ENCODE assay signal across 18 mouse cellular contexts in genomic region chr11:118899771-118900545, GRCm38 (mm10). TPM values are rescaled to one million over a fixed set of nuclear protein-coding genes. Genes with fewer than 3 reads are reported as not detected.
DNase-seq lines count a peak whose midpoint lies in the region; ATAC-seq lines count a peak whose summit lies in the region.
"Had no signal": no experiment of that assay in that cellular context is flagged by ENCODE, and none has a peak within 500 bp of the region (broad histone marks: within the 10 kb centered on the region; RNA-seq: fewer than 3 reads in every experiment).

No protein-coding gene starts in this region.

- no peaks in the 10 kb centered on the region for H3K9me3 ChIP-seq in hindbrain, embryonic 13.5 days
- H3K9me3 ChIP-seq in hindbrain, embryonic 11.5 days (ENCODE audit: control insufficient read depth, low read length) = no peaks in the 10 kb centered on the region
- H3K9me3 ChIP-seq in neural tube, embryonic 14.5 days (ENCODE audit: control insufficient read depth, low read length) = no peaks in the 10 kb centered on the region
- H3K9me3 ChIP-seq: limb, embryonic 15.5 days; lung, embryonic 15.5 days had no signal

- H3K4me2 ChIP-seq in hindbrain, embryonic 13.5 days = 0 out of 2 replicates have a peak overlapping the region, but pooled peaks have one; percentile 1
- H3K4me2 ChIP-seq in hindbrain, embryonic 11.5 days (replicated peaks; ENCODE audit: low read depth, low read length) = no peak overlapping the region
- peak overlapping the region; percentile 12; the same call in 1 of the 2 replicates for H3K4me2 ChIP-seq in neural tube, embryonic 14.5 days (ENCODE audit: low read depth, low read length)
- H3K4me2 ChIP-seq: limb, embryonic 15.5 days; lung, embryonic 15.5 days had no signal

- peak overlapping the region; percentile 53 for H3K27ac ChIP-seq in hindbrain, embryonic 13.5 days
- no peak overlapping the region for H3K27ac ChIP-seq in hindbrain, embryonic 11.5 days (ENCODE audit: low read depth, low read length)
- peak overlapping the region; percentile 66 for H3K27ac ChIP-seq in neural tube, embryonic 14.5 days (ENCODE audit: low read depth, low read length)
- H3K27ac ChIP-seq: limb, embryonic 15.5 days; lung, embryonic 15.5 days had no signal

- H3K36me3 ChIP-seq in hindbrain, embryonic 13.5 days = no peaks in the 10 kb centered on the region
- H3K36me3 ChIP-seq in hindbrain, embryonic 11.5 days (ENCODE audit: control insufficient read depth, insufficient read depth, low read length) = no peaks in the 10 kb centered on the region
- H3K36me3 ChIP-seq in neural tube, embryonic 14.5 days (ENCODE audit: control insufficient read depth, insufficient read depth, low read length) = no peaks in the 10 kb centered on the region
- H3K36me3 ChIP-seq: limb, embryonic 15.5 days; lung, embryonic 15.5 days had no signal

- 0 out of 2 replicates have a peak overlapping the region, but pooled peaks have one; percentile 5 for H3K9ac ChIP-seq in hindbrain, embryonic 13.5 days
- H3K9ac ChIP-seq in hindbrain, embryonic 11.5 days (ENCODE audit: low read depth, low read length) = no peak overlapping the region
- no peak overlapping the region for H3K9ac ChIP-seq in neural tube, embryonic 14.5 days (replicated peaks; ENCODE audit: low read depth, low read length)
- H3K9ac ChIP-seq: limb, embryonic 15.5 days; lung, embryonic 15.5 days had no signal

- H3K27me3 ChIP-seq in hindbrain, embryonic 13.5 days = no peaks in the 10 kb centered on the region
- no peaks in the 10 kb centered on the region for H3K27me3 ChIP-seq in hindbrain, embryonic 11.5 days (ENCODE audit: control insufficient read depth, insufficient read depth, low read length)
- H3K27me3 ChIP-seq in neural tube, embryonic 14.5 days (ENCODE audit: control insufficient read depth, insufficient read depth, low read length) = no peaks in the 10 kb centered on the region

- intact Hi-C loops in gastrocnemius, postnatal 14 days (cut with DNase I; ENCODE audit: low total_unique reads) = no loop called here

- peaks cover 76% of the 10 kb centered on the region for H3K4me1 ChIP-seq in hindbrain, embryonic 13.5 days (replicated peaks)
- peaks cover 12% of the 10 kb centered on the region for H3K4me1 ChIP-seq in hindbrain, embryonic 11.5 days (replicated peaks; ENCODE audit: control insufficient read depth, insufficient read depth, low read length)
- H3K4me1 ChIP-seq in neural tube, embryonic 14.5 days (ENCODE audit: control insufficient read depth, insufficient read depth, low read length) = peaks cover 52% of the 10 kb centered on the region
- H3K4me1 ChIP-seq: lung, embryonic 15.5 days; megakaryocyte, embryonic 14.5 days had no signal

- WGBS in hindbrain, embryonic 13.5 days = 57% methylated on average over 26 of the region's 26 CpGs
- 62% methylated on average over 26 of the region's 26 CpGs for WGBS in hindbrain, embryonic 11.5 days
- WGBS in neural tube, embryonic 14.5 days = 34% methylated on average over 26 of the region's 26 CpGs

- no peak overlapping the region for H3K4me3 ChIP-seq in hindbrain, embryonic 13.5 days
- no peak overlapping the region for H3K4me3 ChIP-seq in hindbrain, embryonic 11.5 days (ENCODE audit: low read depth, low read length)
- no peak overlapping the region for H3K4me3 ChIP-seq in neural tube, embryonic 14.5 days (ENCODE audit: low read depth, low read length)
- H3K4me3 ChIP-seq: limb, embryonic 15.5 days; lung, embryonic 15.5 days; megakaryocyte, embryonic 14.5 days had no signal

- DNase-seq in hindbrain, embryonic 11.5 days (ENCODE audit: low spot score) = no peak
- peak; percentile 58 to 60 for DNase-seq in cerebellum, adult 18-20 months
- DNase-seq in cerebellum, adult 9-10 months = peak; percentile 72
- DNase-seq in gastrocnemius, postnatal 14 days = no peak
- no peak for DNase-seq in testis, postnatal 10 days (ENCODE audit: low spot score)
- DNase-seq: heart, adult 18-20 months; heart, postnatal 36 days; kidney, adult 18-20 months; kidney, postnatal 36 days; layer of hippocampus, postnatal 36 days; right cerebral cortex, postnatal 4 days had no signal

- 0 out of 2 replicates have a peak, but pooled peaks have one; percentile 18 for ATAC-seq in hindbrain, embryonic 13.5 days (ENCODE audit: low FRiP score)
- ATAC-seq in hindbrain, embryonic 11.5 days (ENCODE audit: low FRiP score) = no peak
- peak; percentile 42; the same call in 1 of the 2 replicates for ATAC-seq in neural tube, embryonic 14.5 days (ENCODE audit: low read depth)

RNA-seq across cellular contexts. Expression of gene Rbfox3, which starts 11.4 kb away (rescaled TPM):
- polyA plus RNA-seq in hindbrain, embryonic 13.5 days (2015; fragmentation: Nextera tagmentation; extraction: Ambion mirVana) = 54.3 and 55.2 TPM in 2 replicates
- 11.7 and 12.6 TPM in 2 replicates for polyA plus RNA-seq in hindbrain, embryonic 11.5 days (2014; fragmentation: Nextera tagmentation; extraction: Ambion mirVana)
- 81.9 and 82.7 TPM in 2 replicates for polyA plus RNA-seq in neural tube, embryonic 14.5 days (2014; fragmentation: Nextera tagmentation; extraction: Ambion mirVana)
- under 1 TPM; 0.20 to 0.27 TPM for total RNA-seq in gastrocnemius, postnatal 14 days (2021)
- total RNA-seq: CH12.LX; monocyte, adult 5-6 weeks had no signal

Comparison
In these comparisons a context has a peak if more than half of its experiments do, and no peak if none do; other contexts are left out.
1. DNase-seq: peak in cerebellum, adult 18-20 months (2 of 2) and cerebellum, adult 9-10 months (single experiment); none in hindbrain, embryonic 11.5 days (single experiment), gastrocnemius, postnatal 14 days (single experiment) and testis, postnatal 10 days (single experiment).